Mouse (Mus musculus): ENCODE data around the gene Mcat. TPM values are rescaled to one million over a fixed set of nuclear protein-coding genes. Genes with fewer than 3 reads are reported as not detected.

Gene Mcat
- polyA plus RNA-seq, 1 experiment from 2014 or later: 52.7 TPM

DNA sequence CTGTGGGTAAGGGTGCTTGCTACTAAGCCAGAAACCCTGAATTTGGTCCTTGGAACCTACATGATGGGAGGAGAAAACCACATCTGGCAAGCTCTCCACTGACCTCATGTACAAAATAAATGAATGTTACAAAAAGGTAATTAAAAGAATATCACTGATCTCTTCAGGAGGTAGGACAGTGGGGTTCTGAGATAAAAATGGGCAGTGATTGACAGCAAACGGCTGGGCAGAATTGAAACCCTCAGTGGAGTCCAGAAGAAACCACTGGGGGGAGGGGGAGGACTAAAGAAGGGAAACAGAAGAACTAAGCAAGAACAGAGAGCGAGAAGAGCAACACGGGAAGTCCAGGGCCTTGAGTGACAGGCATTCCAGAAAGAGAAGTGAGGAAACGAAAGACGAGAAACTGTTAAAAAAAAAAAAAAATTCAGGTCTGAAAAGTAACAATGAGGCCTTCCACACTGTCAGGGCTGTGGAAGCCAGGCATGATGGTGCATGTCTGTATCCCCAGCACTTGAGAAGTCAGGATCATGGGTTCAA is 2.6 kb downstream of the Mcat start:
- Histone ChIP-seq H3K9ac (no peak overlapping the region), H3K4me3 (no peak overlapping the region), H3K36me3 (no peaks in the 10 kb centered on the region), H3K27ac (no peak overlapping the region), H3K9me3 (no peaks in the 10 kb centered on the region), H3K4me1 (peaks cover 18% of the 10 kb centered on the region), H3K4me2 (replicated peaks) (no peak overlapping the region), H3K27me3 (0 out of 2 replicates have a peak, but pooled peaks cover 5% of the 10 kb centered on the region)
- WGBS: 49% methylated on average over 5 of the region's 5 CpGs
- ATAC-seq (ENCODE audit: insufficient number of reproducible peaks, insufficient read depth, low FRiP score, low TSS enrichment): no peak

DNA sequence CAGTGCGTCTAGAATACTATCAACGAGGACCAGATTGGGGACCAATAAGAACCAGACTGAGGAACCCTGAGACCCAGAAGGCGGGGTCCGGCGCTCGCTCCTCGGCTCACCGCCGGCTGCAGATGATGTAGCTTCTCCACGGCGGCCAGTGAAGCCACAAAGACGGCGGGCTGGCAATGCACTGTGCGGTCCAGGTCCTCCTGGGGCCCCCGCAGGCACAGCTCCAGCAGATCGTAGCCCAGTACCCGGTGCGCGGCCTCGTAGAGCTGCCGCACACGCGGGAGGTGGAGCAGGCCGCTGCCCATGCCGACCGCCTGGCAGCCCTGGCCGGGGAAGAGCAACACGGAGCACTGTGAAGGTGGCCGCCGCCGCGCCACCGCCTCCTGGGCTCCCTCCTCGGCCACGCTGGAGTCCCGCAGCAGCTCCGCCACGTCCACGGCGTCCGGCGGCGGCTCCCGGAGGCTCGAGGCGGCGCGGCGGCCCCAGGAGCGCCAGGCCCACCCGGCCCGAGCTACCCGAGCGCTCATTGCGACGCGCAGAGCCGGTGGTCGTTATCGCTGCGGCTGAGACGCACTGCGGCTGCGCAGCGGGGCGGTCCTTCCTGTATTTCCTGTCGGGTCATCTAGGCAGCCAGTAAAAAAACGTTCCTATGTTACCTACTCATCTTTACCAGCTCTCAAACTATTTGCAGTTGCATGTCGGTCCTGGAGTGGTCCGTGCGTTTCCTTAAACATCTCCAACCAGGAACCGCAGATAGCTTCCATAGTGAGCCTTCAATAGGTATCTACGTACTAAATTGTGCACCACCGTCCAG is 8.2 kb downstream of the Mcat start:
- peak; percentile 86 for ATAC-seq (ENCODE audit: insufficient number of reproducible peaks, insufficient read depth, low FRiP score, low TSS enrichment)
- 0 out of 2 replicates have a peak, but pooled peaks cover 4% of the 10 kb centered on the region for H3K4me1 ChIP-seq
- WGBS: under 1% methylated on average over 72 of the region's 74 CpGs
- peak overlapping the region; percentile 92 for H3K9ac ChIP-seq
- H3K9me3 ChIP-seq: no peaks in the 10 kb centered on the region
- no peaks in the 10 kb centered on the region for H3K27me3 ChIP-seq
- peak overlapping the region; percentile 93 for H3K27ac ChIP-seq
- H3K4me2 ChIP-seq (replicated peaks): peak overlapping the region; percentile 83
- peaks cover 19% of the 10 kb centered on the region for H3K36me3 ChIP-seq
- peak overlapping the region; percentile 90 for H3K4me3 ChIP-seq

GRCm38 (mm10) chr15:83553831-83554230 is 9.8 kb downstream of the Mcat start:
- Histone ChIP-seq H3K27ac (no peak overlapping the region), H3K27me3 (no peaks in the 10 kb centered on the region), H3K36me3 (peaks cover 34% of the 10 kb centered on the region), H3K9me3 (no peaks in the 10 kb centered on the region), H3K4me2 (replicated peaks) (no peak overlapping the region), H3K4me1 (0 out of 2 replicates have a peak, but pooled peaks cover 4% of the 10 kb centered on the region), H3K9ac (no peak overlapping the region), H3K4me3 (no peak overlapping the region)
- no peak for ATAC-seq (ENCODE audit: insufficient number of reproducible peaks, insufficient read depth, low FRiP score, low TSS enrichment)

- 74% methylated on average over 2 of the region's 2 CpGs for WGBS
- peaks cover 68% of the 10 kb centered on the region for H3K36me3 ChIP-seq
- no peak overlapping the region for H3K4me2 ChIP-seq (replicated peaks)
- no peak overlapping the region for H3K27ac ChIP-seq
- no peak overlapping the region for H3K9ac ChIP-seq
- no peak for ATAC-seq (ENCODE audit: insufficient number of reproducible peaks, insufficient read depth, low FRiP score, low TSS enrichment)
- H3K27me3 ChIP-seq: no peaks in the 10 kb centered on the region
- H3K9me3 ChIP-seq: no peaks in the 10 kb centered on the region
- H3K4me3 ChIP-seq: no peak overlapping the region
- H3K4me1 ChIP-seq: 0 out of 2 replicates have a peak, but pooled peaks cover 4% of the 10 kb centered on the region
These were observed 13.4 kb downstream of the Mcat start for GRCm38 (mm10) chr15:83550137-83550536.

- no peak for ATAC-seq (ENCODE audit: insufficient number of reproducible peaks, insufficient read depth, low FRiP score, low TSS enrichment)
- Histone ChIP-seq H3K9me3 (no peaks in the 10 kb centered on the region), H3K36me3 (peaks cover 66% of the 10 kb centered on the region), H3K4me3 (no peak overlapping the region), H3K27ac (no peak overlapping the region), H3K4me1 (no peaks in the 10 kb centered on the region), H3K27me3 (no peaks in the 10 kb centered on the region), H3K4me2 (replicated peaks) (no peak overlapping the region), H3K9ac (no peak overlapping the region)
- 89% methylated on average over 8 of the region's 8 CpGs for WGBS
These were observed 16.4 kb downstream of the Mcat start for GRCm38 (mm10) chr15:83547144-83547543.

GRCm38 (mm10) chr15:83546029-83546428 is 17.6 kb downstream of the Mcat start:
- H3K27ac ChIP-seq: no peak overlapping the region
- no peaks in the 10 kb centered on the region; the same call in 1 of the 2 replicates for H3K4me1 ChIP-seq
- no peak overlapping the region for H3K9ac ChIP-seq
- H3K4me3 ChIP-seq: no peak overlapping the region
- H3K4me2 ChIP-seq (replicated peaks): no peak overlapping the region
- peaks cover 56% of the 10 kb centered on the region for H3K36me3 ChIP-seq
- H3K9me3 ChIP-seq: no peaks in the 10 kb centered on the region
- no peaks in the 10 kb centered on the region for H3K27me3 ChIP-seq
- no peak for ATAC-seq (ENCODE audit: insufficient number of reproducible peaks, insufficient read depth, low FRiP score, low TSS enrichment)
- WGBS: 93% methylated on average over 7 of the region's 7 CpGs

GRCm38 (mm10) chr15:83541647-83542287 is 21.8 kb downstream of the Mcat start:
- no peak overlapping the region for H3K4me2 ChIP-seq (replicated peaks)
- 76% methylated on average over 9 of the region's 9 CpGs for WGBS
- no peak for ATAC-seq (ENCODE audit: insufficient number of reproducible peaks, insufficient read depth, low FRiP score, low TSS enrichment)

GRCm38 (mm10) chr15:83539905-83540304 is 23.7 kb downstream of the Mcat start:
- Histone ChIP-seq H3K4me3 (no peak overlapping the region), H3K9ac (no peak overlapping the region), H3K27me3 (no peaks in the 10 kb centered on the region), H3K36me3 (no peaks in the 10 kb centered on the region), H3K4me2 (replicated peaks) (no peak overlapping the region), H3K9me3 (no peaks in the 10 kb centered on the region), H3K4me1 (no peaks in the 10 kb centered on the region; the same call in 1 of the 2 replicates), H3K27ac (no peak overlapping the region)
- whole genome bisulfite sequencing: 65% methylated on average over 4 of the region's 4 CpGs
- ATAC-seq (ENCODE audit: insufficient number of reproducible peaks, insufficient read depth, low FRiP score, low TSS enrichment): no peak

More at GRCm38 (mm10) chr15:83541647-83542287, 21.8 kb downstream of the Mcat start:
- Histone ChIP-seq H3K9ac (no peak overlapping the region), H3K27me3 (no peaks in the 10 kb centered on the region), H3K4me3 (no peak overlapping the region), H3K9me3 (no peaks in the 10 kb centered on the region), H3K36me3 (peaks cover 14% of the 10 kb centered on the region), H3K27ac (no peak overlapping the region), H3K4me1 (no peaks in the 10 kb centered on the region; the same call in 1 of the 2 replicates)

- Histone ChIP-seq H3K27me3 (no peaks in the 10 kb centered on the region), H3K27ac (no peak overlapping the region), H3K4me1 (no peaks in the 10 kb centered on the region; the same call in 1 of the 2 replicates), H3K9ac (no peak overlapping the region), H3K36me3 (no peaks in the 10 kb centered on the region), H3K9me3 (no peaks in the 10 kb centered on the region), H3K4me2 (replicated peaks) (no peak overlapping the region), H3K4me3 (no peak overlapping the region)
- WGBS: 91% methylated on average over 2 of the region's 2 CpGs
- ATAC-seq (ENCODE audit: insufficient number of reproducible peaks, insufficient read depth, low FRiP score, low TSS enrichment): no peak
These were observed 24.7 kb downstream of the Mcat start for GRCm38 (mm10) chr15:83538855-83539254.

GRCm38 (mm10) chr15:83535890-83536231 is 27.7 kb downstream of the Mcat start:
- H3K4me1 ChIP-seq: no peaks in the 10 kb centered on the region
- no peaks in the 10 kb centered on the region for H3K9me3 ChIP-seq
- ATAC-seq (ENCODE audit: insufficient number of reproducible peaks, insufficient read depth, low FRiP score, low TSS enrichment): no peak
- H3K27ac ChIP-seq: no peak overlapping the region
- 92% methylated on average over 6 of the region's 6 CpGs for WGBS
- no peak overlapping the region for H3K9ac ChIP-seq
- no peaks in the 10 kb centered on the region for H3K36me3 ChIP-seq
- H3K27me3 ChIP-seq: no peaks in the 10 kb centered on the region
- no peak overlapping the region for H3K4me3 ChIP-seq
- no peak overlapping the region for H3K4me2 ChIP-seq (replicated peaks)

GRCm38 (mm10) chr15:83534960-83535889 is 28.4 kb downstream of the Mcat start:
- Histone ChIP-seq H3K27me3 (no peaks in the 10 kb centered on the region), H3K4me3 (no peak overlapping the region), H3K27ac (no peak overlapping the region), H3K9ac (no peak overlapping the region), H3K9me3 (no peaks in the 10 kb centered on the region), H3K4me2 (replicated peaks) (no peak overlapping the region), H3K36me3 (no peaks in the 10 kb centered on the region), H3K4me1 (no peaks in the 10 kb centered on the region)
- 66% methylated on average over 17 of the region's 17 CpGs for WGBS
- no peak for ATAC-seq (ENCODE audit: insufficient number of reproducible peaks, insufficient read depth, low FRiP score, low TSS enrichment)
